Mouse (Mus musculus) liver, postnatal 0 days (tissue): ENCODE measurements around the gene Myl7.

Source experiments
- CTCF ChIP-seq: sonication (generic); IDR thresholded peaks from 2 replicates; pipeline ENCODE4 v1.5.1; 2016; ENCODE audit warnings: antibody characterized with exemption, low read depth
- EP300 ChIP-seq: IDR thresholded peaks from 2 replicates; pipeline ENCODE4 v1.6.1; 2016; ENCODE audit warnings: antibody characterized with exemption, low read depth, mild to moderate bottlenecking

- TF ChIP-seq CTCF (no peak), EP300 (no peak)
Observed at GRCm38 (mm10) chr11:5897230-5897629, 1.4 kb downstream of the Myl7 start.
